Mouse (Mus musculus) forebrain, embryonic 11.5 days (tissue): ENCODE results near the gene Klk6. TPM values are rescaled to one million over a fixed set of nuclear protein-coding genes. Genes with fewer than 3 reads are reported as not detected.
A peak's percentile ranks its signal among the peaks of the same experiment; 100 is the strongest.

Source experiments
- ATAC-seq: fragments of 200-750 bp; cut with Nextera tagmentation; replicated peaks from 2 replicates; pipeline ENCODE4 v1.8.0; 2017; ENCODE audit warnings: moderate TSS enrichment; ENCODE audit not compliant: low FRiP score
- DNase-seq: peaks from one replicate; pipeline ENCODE4 v3.0.0-alpha.2; 2017; ENCODE audit warnings: low spot score
- H3K27ac ChIP-seq: fragments of 300-500 bp; sonication (generic); 2 replicates; pipeline ENCODE4 v1.5.1; 2014; ENCODE audit warnings: low read depth, low read length
- H3K27me3 ChIP-seq: fragments of 300-500 bp; sonication (generic); 2 replicates; pipeline ENCODE4 v1.6.1; 2014; ENCODE audit warnings: mild to moderate bottlenecking, low read length, mixed read lengths; ENCODE audit not compliant: control insufficient read depth, insufficient read depth
- H3K36me3 ChIP-seq: fragments of 300-500 bp; sonication (generic); 2 replicates; pipeline ENCODE4 v1.6.1; 2014; ENCODE audit warnings: mild to moderate bottlenecking, low read length, moderate library complexity, mixed read lengths; ENCODE audit not compliant: control insufficient read depth, insufficient read depth
- H3K4me1 ChIP-seq: fragments of 300-500 bp; sonication (generic); replicated peaks from 2 replicates; pipeline ENCODE4 v1.6.1; 2014; ENCODE audit warnings: low read length, mixed read lengths; ENCODE audit not compliant: control insufficient read depth, insufficient read depth
- H3K4me2 ChIP-seq: fragments of 300-500 bp; sonication (generic); 2 replicates; pipeline ENCODE4 v1.6.1; 2014; ENCODE audit warnings: low read depth, mild to moderate bottlenecking, low read length, moderate library complexity, mixed read lengths; ENCODE audit not compliant: severe bottlenecking
- H3K4me3 ChIP-seq: fragments of 300-500 bp; sonication (generic); 2 replicates; pipeline ENCODE4 v1.5.1; 2014; ENCODE audit warnings: low read depth, low read length
- H3K9ac ChIP-seq: fragments of 300-500 bp; sonication (generic); 2 replicates; pipeline ENCODE4 v1.6.1; 2014; ENCODE audit warnings: low read length
- H3K9me3 ChIP-seq: fragments of 300-500 bp; sonication (generic); 2 replicates; pipeline ENCODE4 v1.6.1; 2016; ENCODE audit warnings: low read length, mixed read lengths; ENCODE audit not compliant: control insufficient read depth
- WGBS: fragments of 180-500 bp; shearing (Covaris S2); extraction: QIAGEN DNeasy Blood & Tissue Kit; methylation state at CpG from one replicate; pipeline ENCODE4 v1.1.7; 2014; 5-methylcytosine and 5-hydroxymethylcytosine counted together
- polyA plus RNA-seq: library from polyadenylated mRNA; unstranded; fragments of >200 nt; fragmentation: Nextera tagmentation; extraction: Ambion mirVana; gene quantifications from 2 replicates; pipeline ENCODE4 v1.2.1, GENCODE M21; 2014

The Klk6 gene
- polyA plus RNA-seq, 1 experiment from 2014 or later, result not detected

GRCm38 (mm10) chr7:43841701-43842100 is 17.4 kb downstream of the Klk6 start, which contains the start of gene Klk5:
Gene Klk5, plus strand, starts transcription at chr7:43841971.
- DNase-seq (no peak), ATAC-seq (no peak)
- no peaks in the 10 kb centered on the region for H3K27me3 ChIP-seq
- no peaks in the 10 kb centered on the region for H3K4me1 ChIP-seq
- H3K27ac ChIP-seq, result no peak within 1 kb of the TSS
- H3K9ac ChIP-seq, result no peak within 1 kb of the TSS
- no peaks in the 10 kb centered on the region for H3K36me3 ChIP-seq
- no peak within 1 kb of the TSS for H3K4me3 ChIP-seq
- H3K4me2 ChIP-seq, result no peak within 1 kb of the TSS
- H3K9me3 ChIP-seq, result no peaks in the 10 kb centered on the region
- WGBS, result 65% methylated on average over 3 of the region's 3 CpGs

- Histone ChIP-seq H3K9ac (no peak overlapping the region), H3K9me3 (no peaks in the 10 kb centered on the region), H3K4me1 (no peaks in the 10 kb centered on the region), H3K27ac (no peak overlapping the region), H3K27me3 (no peaks in the 10 kb centered on the region), H3K4me3 (no peak overlapping the region), H3K36me3 (no peaks in the 10 kb centered on the region), H3K4me2 (no peak overlapping the region)
- WGBS, result 92% methylated on average over 4 of the region's 4 CpGs
- DNase-seq (no peak), ATAC-seq (no peak)
These were observed 19.5 kb downstream of the Klk6 start for GRCm38 (mm10) chr7:43843801-43844200.

- no peaks in the 10 kb centered on the region for H3K27me3 ChIP-seq
- H3K27ac ChIP-seq, result no peak overlapping the region
- no peak overlapping the region for H3K9ac ChIP-seq
- H3K4me3 ChIP-seq, result no peak overlapping the region
- 84% methylated on average over 6 of the region's 6 CpGs for WGBS
- ATAC-seq (no peak), DNase-seq (no peak)
- H3K4me2 ChIP-seq, result no peak overlapping the region
- no peaks in the 10 kb centered on the region for H3K4me1 ChIP-seq
- no peaks in the 10 kb centered on the region for H3K9me3 ChIP-seq
- H3K36me3 ChIP-seq, result no peaks in the 10 kb centered on the region
These were observed 27.3 kb downstream of the Klk6 start for GRCm38 (mm10) chr7:43851616-43852015.

GRCm38 (mm10) chr7:43854642-43855380 is 30.5 kb downstream of the Klk6 start:
- DNase-seq, result no peak
- 83% methylated on average over 9 of the region's 9 CpGs for WGBS
- Histone ChIP-seq H3K4me2 (no peak overlapping the region), H3K36me3 (no peaks in the 10 kb centered on the region), H3K4me1 (no peaks in the 10 kb centered on the region), H3K9me3 (no peaks in the 10 kb centered on the region), H3K4me3 (no peak overlapping the region), H3K27me3 (no peaks in the 10 kb centered on the region), H3K27ac (no peak overlapping the region), H3K9ac (no peak overlapping the region)
- no peak for ATAC-seq

- WGBS, result 76% methylated on average over 3 of the region's 3 CpGs
- no peak overlapping the region for H3K4me2 ChIP-seq
These were observed 31.4 kb downstream of the Klk6 start for GRCm38 (mm10) chr7:43855709-43856108.

GRCm38 (mm10) chr7:43856307-43856706 is 32.0 kb downstream of the Klk6 start:
- no peaks in the 10 kb centered on the region for H3K4me1 ChIP-seq
- H3K9ac ChIP-seq, result no peak overlapping the region
- H3K27ac ChIP-seq, result no peak overlapping the region
- ATAC-seq, result no peak
- H3K27me3 ChIP-seq, result no peaks in the 10 kb centered on the region
- WGBS, result 84% methylated on average over 7 of the region's 7 CpGs
- no peak for DNase-seq
- H3K9me3 ChIP-seq, result no peaks in the 10 kb centered on the region
- H3K36me3 ChIP-seq, result no peaks in the 10 kb centered on the region
- no peak overlapping the region for H3K4me2 ChIP-seq
- H3K4me3 ChIP-seq, result no peak overlapping the region

More at GRCm38 (mm10) chr7:43855709-43856108, 31.4 kb downstream of the Klk6 start:
- ATAC-seq (no peak), DNase-seq (no peak)
- Histone ChIP-seq H3K27ac (no peak overlapping the region), H3K36me3 (no peaks in the 10 kb centered on the region), H3K27me3 (no peaks in the 10 kb centered on the region), H3K4me1 (no peaks in the 10 kb centered on the region), H3K4me3 (no peak overlapping the region), H3K9me3 (no peaks in the 10 kb centered on the region), H3K9ac (no peak overlapping the region)

GRCm38 (mm10) chr7:43857501-43857900 is 33.2 kb downstream of the Klk6 start:
- H3K9me3 ChIP-seq, result no peaks in the 10 kb centered on the region
- no peaks in the 10 kb centered on the region for H3K36me3 ChIP-seq
- H3K27me3 ChIP-seq, result no peaks in the 10 kb centered on the region
- 91% methylated on average over 12 of the region's 12 CpGs for WGBS
- no peak for DNase-seq
- no peak for ATAC-seq
- no peak overlapping the region for H3K27ac ChIP-seq
- H3K4me1 ChIP-seq, result no peaks in the 10 kb centered on the region
- H3K9ac ChIP-seq, result no peak overlapping the region
- no peak overlapping the region for H3K4me3 ChIP-seq
- H3K4me2 ChIP-seq, result no peak overlapping the region

GRCm38 (mm10) chr7:43860411-43860810 is 36.1 kb downstream of the Klk6 start:
- H3K36me3 ChIP-seq, result no peaks in the 10 kb centered on the region
- H3K4me3 ChIP-seq, result no peak overlapping the region
- H3K9ac ChIP-seq, result no peak overlapping the region
- H3K27ac ChIP-seq, result no peak overlapping the region
- H3K9me3 ChIP-seq, result no peaks in the 10 kb centered on the region
- H3K27me3 ChIP-seq, result no peaks in the 10 kb centered on the region
- 41% methylated on average over 8 of the region's 8 CpGs for WGBS
- no peaks in the 10 kb centered on the region for H3K4me1 ChIP-seq
- DNase-seq, result no peak
- no peak overlapping the region for H3K4me2 ChIP-seq
- peak; percentile 66; the same call in 1 of the 2 replicates for ATAC-seq

- Histone ChIP-seq H3K4me2 (no peak overlapping the region), H3K27ac (no peak overlapping the region), H3K4me3 (no peak overlapping the region), H3K4me1 (no peaks in the 10 kb centered on the region), H3K9ac (no peak overlapping the region), H3K36me3 (no peaks in the 10 kb centered on the region), H3K27me3 (no peaks in the 10 kb centered on the region), H3K9me3 (no peaks in the 10 kb centered on the region)
- 2% methylated on average over 10 of the region's 10 CpGs for WGBS
- ATAC-seq, result peak; percentile 55
- DNase-seq, result peak; percentile 86
These were observed 48.9 kb downstream of the Klk6 start for GRCm38 (mm10) chr7:43873237-43873636.
